Mouse (Mus musculus): ENCODE results near the gene Ctnna2. TPM values are rescaled to one million over a fixed set of nuclear protein-coding genes. Genes with fewer than 3 reads are reported as not detected.

The Ctnna2 gene
- polyA plus RNA-seq, 1 experiment from 2014 or later, result 1.2 TPM

DNA sequence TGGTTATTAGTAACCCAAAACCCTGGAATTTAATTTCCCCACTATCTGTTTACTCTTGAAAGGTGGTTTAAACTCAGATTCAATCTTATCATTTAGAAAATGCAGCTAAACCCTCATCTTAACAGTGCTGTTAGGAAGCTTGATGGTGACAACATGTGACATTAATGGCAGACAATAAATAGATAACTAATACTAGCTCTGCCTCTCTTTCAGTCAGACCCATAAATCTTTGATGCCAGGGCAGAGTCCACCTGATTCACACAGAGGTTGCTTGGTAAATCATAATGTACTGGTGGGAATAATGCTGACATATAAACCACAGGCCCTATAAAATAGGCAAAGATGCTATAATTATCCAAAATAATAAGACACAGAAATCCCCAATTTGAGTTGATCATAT is 398.6 kb downstream of the Ctnna2 start:
- no peaks in the 10 kb centered on the region for H3K36me3 ChIP-seq (ENCODE audit: control insufficient read depth, insufficient read depth)
- no peak overlapping the region for H3K9ac ChIP-seq (ENCODE audit: low read length)
- no peak overlapping the region for H3K27ac ChIP-seq (ENCODE audit: low read length)
- no peak for ATAC-seq (replicated peaks; ENCODE audit: extremely low read depth, insufficient read depth, low FRiP score)
- H3K9me3 ChIP-seq (replicated peaks; ENCODE audit: control insufficient read depth, low read length), result no peaks in the 10 kb centered on the region
- no peak overlapping the region for H3K4me3 ChIP-seq (ENCODE audit: low read length)
- no peaks in the 10 kb centered on the region for H3K4me1 ChIP-seq (ENCODE audit: control insufficient read depth, insufficient read depth, low read length)
- no peak overlapping the region for H3K4me2 ChIP-seq (ENCODE audit: low read depth, low read length)
- H3K27me3 ChIP-seq (ENCODE audit: control insufficient read depth, insufficient read depth, low read length), result no peaks in the 10 kb centered on the region

DNA sequence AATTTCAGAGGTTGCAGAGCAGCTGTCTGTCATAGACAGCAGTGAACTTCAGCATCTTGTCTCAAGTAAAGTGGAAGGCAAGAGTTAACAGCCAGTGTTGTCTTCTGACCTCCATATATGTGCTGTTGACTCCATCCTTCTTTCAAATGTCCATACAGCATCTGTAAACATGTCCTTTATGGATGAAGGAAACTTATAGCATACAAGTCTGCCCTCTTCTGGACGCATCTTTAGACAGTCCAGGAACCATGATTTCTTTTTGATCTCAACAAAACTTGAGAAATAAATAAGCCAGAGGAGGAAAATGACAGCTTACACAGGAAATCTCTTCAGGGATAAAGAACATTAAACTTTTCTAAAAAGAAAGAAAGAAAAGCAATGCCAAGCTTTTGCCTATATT is 400.9 kb downstream of the Ctnna2 start:
- Histone ChIP-seq H3K4me2 (ENCODE audit: low read depth, low read length) (no peak overlapping the region), H3K4me1 (ENCODE audit: control insufficient read depth, insufficient read depth, low read length) (no peaks in the 10 kb centered on the region), H3K27ac (ENCODE audit: low read length) (no peak overlapping the region), H3K9ac (ENCODE audit: low read length) (no peak overlapping the region), H3K4me3 (ENCODE audit: low read length) (no peak overlapping the region), H3K9me3 (replicated peaks; ENCODE audit: control insufficient read depth, low read length) (no peaks in the 10 kb centered on the region), H3K27me3 (ENCODE audit: control insufficient read depth, insufficient read depth, low read length) (no peaks in the 10 kb centered on the region), H3K36me3 (ENCODE audit: control insufficient read depth, insufficient read depth) (no peaks in the 10 kb centered on the region)
- 51% methylated on average over 1 of the region's 1 CpGs for WGBS
- no peak for ATAC-seq (replicated peaks; ENCODE audit: extremely low read depth, insufficient read depth, low FRiP score)

DNA sequence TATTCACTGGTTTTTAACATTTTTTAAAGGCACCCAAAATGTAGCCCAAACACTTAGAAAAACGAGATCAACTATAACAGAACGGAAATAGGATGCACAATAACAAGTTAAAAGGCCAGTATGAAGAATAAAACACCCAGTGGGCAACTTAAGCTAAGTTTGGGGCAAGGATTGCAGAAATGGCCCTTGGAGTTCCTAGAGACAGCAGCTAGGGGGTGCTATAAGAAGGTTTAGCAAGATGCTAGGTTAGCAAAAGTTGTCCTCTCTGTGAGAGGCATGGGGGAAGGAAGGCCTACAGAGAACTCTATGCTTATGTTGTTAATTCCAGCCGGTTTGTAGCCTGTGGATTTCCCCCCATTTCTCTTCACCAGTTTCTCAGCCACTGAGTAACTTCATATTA is 401.9 kb downstream of the Ctnna2 start:
- no peak overlapping the region for H3K27ac ChIP-seq (ENCODE audit: low read length)
- H3K4me1 ChIP-seq (ENCODE audit: control insufficient read depth, insufficient read depth, low read length), result no peaks in the 10 kb centered on the region
- no peak overlapping the region for H3K4me3 ChIP-seq (ENCODE audit: low read length)
- H3K36me3 ChIP-seq (ENCODE audit: control insufficient read depth, insufficient read depth), result no peaks in the 10 kb centered on the region
- ATAC-seq (replicated peaks; ENCODE audit: extremely low read depth, insufficient read depth, low FRiP score), result no peak
- H3K4me2 ChIP-seq (ENCODE audit: low read depth, low read length), result no peak overlapping the region
- no peaks in the 10 kb centered on the region for H3K27me3 ChIP-seq (ENCODE audit: control insufficient read depth, insufficient read depth, low read length)
- no peaks in the 10 kb centered on the region for H3K9me3 ChIP-seq (replicated peaks; ENCODE audit: control insufficient read depth, low read length)
- no peak overlapping the region for H3K9ac ChIP-seq (ENCODE audit: low read length)
- WGBS, result 35% methylated on average over 3 of the region's 3 CpGs

DNA sequence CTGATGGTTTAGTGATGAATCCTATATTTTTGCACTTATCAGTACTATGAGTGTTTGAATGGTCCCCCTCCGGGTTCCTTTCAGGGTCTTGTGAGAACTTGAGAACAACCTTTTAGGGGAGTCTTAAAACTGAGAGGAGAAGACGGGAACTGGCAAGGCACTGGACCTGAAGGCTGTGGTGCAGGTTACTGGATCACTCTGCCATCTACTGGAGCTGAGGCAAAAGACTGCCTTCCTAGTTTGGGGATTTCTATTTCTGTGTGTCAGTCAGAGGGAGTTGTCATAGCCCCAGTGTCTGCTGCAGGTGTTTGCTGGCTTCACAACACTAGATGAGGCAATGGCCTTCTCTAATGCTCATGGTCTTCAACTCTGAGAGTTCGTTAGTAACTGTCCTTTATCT is 406.9 kb downstream of the Ctnna2 start:
- H3K27ac ChIP-seq (ENCODE audit: low read length), result no peak overlapping the region
- no peak overlapping the region for H3K4me2 ChIP-seq (ENCODE audit: low read depth, low read length)
- no peaks in the 10 kb centered on the region for H3K27me3 ChIP-seq (ENCODE audit: control insufficient read depth, insufficient read depth, low read length)
- no peak overlapping the region for H3K4me3 ChIP-seq (ENCODE audit: low read length)
- H3K36me3 ChIP-seq (ENCODE audit: control insufficient read depth, insufficient read depth), result no peaks in the 10 kb centered on the region
- 33% methylated on average over 3 of the region's 3 CpGs for WGBS
- H3K9me3 ChIP-seq (replicated peaks; ENCODE audit: control insufficient read depth, low read length), result no peaks in the 10 kb centered on the region
- no peaks in the 10 kb centered on the region for H3K4me1 ChIP-seq (ENCODE audit: control insufficient read depth, insufficient read depth, low read length)
- no peak overlapping the region for H3K9ac ChIP-seq (ENCODE audit: low read length)
- ATAC-seq (replicated peaks; ENCODE audit: extremely low read depth, insufficient read depth, low FRiP score), result no peak

DNA sequence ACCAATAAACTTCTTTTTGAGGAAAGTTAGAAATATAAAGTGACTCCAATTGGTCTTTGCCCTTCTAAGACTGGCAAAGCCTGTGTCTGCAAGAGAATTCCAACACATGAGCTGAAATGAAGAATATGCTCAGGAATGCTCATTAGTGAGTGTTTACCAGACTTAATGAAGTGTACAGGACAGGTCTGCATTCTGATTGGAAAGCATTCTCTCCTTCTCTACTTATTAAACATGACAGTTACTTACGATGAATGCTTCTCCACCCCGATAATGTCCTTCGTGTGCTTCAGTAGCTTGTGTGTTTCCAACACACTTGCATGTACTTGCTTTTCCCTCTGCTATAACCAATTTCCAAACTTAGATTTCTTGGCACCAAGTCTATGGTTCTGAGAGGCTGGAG is 409.6 kb downstream of the Ctnna2 start:
- Histone ChIP-seq H3K36me3 (ENCODE audit: control insufficient read depth, insufficient read depth) (no peaks in the 10 kb centered on the region), H3K4me3 (ENCODE audit: low read length) (no peak overlapping the region), H3K9me3 (replicated peaks; ENCODE audit: control insufficient read depth, low read length) (no peaks in the 10 kb centered on the region), H3K4me1 (ENCODE audit: control insufficient read depth, insufficient read depth, low read length) (no peaks in the 10 kb centered on the region), H3K9ac (ENCODE audit: low read length) (no peak overlapping the region), H3K27ac (ENCODE audit: low read length) (no peak overlapping the region), H3K27me3 (ENCODE audit: control insufficient read depth, insufficient read depth, low read length) (no peaks in the 10 kb centered on the region), H3K4me2 (ENCODE audit: low read depth, low read length) (no peak overlapping the region)
- ATAC-seq (replicated peaks; ENCODE audit: extremely low read depth, insufficient read depth, low FRiP score), result no peak
- WGBS, result 86% methylated on average over 3 of the region's 3 CpGs

DNA sequence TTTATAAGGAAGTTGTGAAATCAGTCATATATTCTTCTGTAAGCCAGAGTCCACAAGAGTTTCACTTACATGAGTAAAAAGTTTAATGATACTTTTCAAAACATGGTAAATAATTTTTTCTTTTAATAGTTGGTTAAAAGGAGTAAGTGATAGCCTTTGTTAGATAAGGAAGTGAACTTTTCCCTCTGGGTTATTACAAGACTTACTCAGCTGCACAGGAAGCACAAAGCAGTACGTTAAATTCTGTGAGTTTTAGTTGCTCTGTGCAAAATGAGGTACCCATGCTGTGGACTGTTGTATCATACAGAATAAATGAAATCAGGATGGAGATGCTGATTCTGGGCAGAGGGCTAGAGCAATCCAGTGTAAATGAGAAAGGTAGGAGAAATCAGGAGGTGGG is 423.3 kb downstream of the Ctnna2 start:
- Histone ChIP-seq H3K27ac (ENCODE audit: low read length) (no peak overlapping the region), H3K27me3 (ENCODE audit: control insufficient read depth, insufficient read depth, low read length) (no peaks in the 10 kb centered on the region), H3K4me2 (ENCODE audit: low read depth, low read length) (no peak overlapping the region), H3K9ac (ENCODE audit: low read length) (no peak overlapping the region), H3K4me1 (ENCODE audit: control insufficient read depth, insufficient read depth, low read length) (no peaks in the 10 kb centered on the region), H3K36me3 (ENCODE audit: control insufficient read depth, insufficient read depth) (no peaks in the 10 kb centered on the region), H3K9me3 (replicated peaks; ENCODE audit: control insufficient read depth, low read length) (no peaks in the 10 kb centered on the region), H3K4me3 (ENCODE audit: low read length) (no peak overlapping the region)
- no peak for ATAC-seq (replicated peaks; ENCODE audit: extremely low read depth, insufficient read depth, low FRiP score)
- 57% methylated on average over 1 of the region's 1 CpGs for WGBS

DNA sequence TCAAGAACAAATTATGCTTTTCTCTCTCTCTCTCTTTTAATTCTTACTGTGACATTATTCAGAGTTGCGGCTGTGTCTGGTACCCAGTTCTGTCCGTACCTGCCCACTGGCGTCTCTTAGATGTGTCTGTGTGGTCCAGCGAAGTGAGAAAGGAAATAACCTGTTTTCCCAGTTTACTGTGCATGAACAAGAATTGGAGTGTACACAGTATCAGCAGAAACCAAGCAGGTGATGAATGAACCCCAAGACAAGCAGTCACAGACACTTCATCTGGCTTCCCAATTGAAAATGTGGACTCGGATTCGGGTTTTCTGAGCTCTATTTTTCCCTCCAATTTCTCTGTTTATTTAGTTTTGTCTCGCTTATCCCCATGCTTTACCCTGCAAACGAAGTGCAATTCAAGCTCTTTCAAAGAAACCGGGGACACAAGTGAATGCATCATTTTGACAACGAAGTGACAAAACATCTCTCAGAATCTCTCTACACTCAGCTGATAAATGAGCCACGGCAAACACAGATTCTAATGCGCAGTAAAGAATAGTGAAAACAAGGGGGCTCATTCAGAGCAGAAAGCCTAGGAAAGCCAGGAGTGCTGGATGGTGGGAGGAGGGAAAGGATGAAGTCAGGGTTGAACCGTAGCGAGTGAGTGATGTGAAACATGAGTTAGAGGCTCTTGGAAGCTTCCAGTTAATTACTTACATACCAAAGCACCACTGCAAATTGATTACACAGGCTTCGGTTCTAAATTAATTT is 442.3 kb downstream of the Ctnna2 start:
- Histone ChIP-seq H3K4me3 (ENCODE audit: low read length) (no peak overlapping the region), H3K36me3 (ENCODE audit: control insufficient read depth, insufficient read depth) (no peaks in the 10 kb centered on the region), H3K27me3 (ENCODE audit: control insufficient read depth, insufficient read depth, low read length) (no peaks in the 10 kb centered on the region), H3K9ac (ENCODE audit: low read length) (no peak overlapping the region), H3K27ac (ENCODE audit: low read length) (no peak overlapping the region), H3K4me1 (ENCODE audit: control insufficient read depth, insufficient read depth, low read length) (no peaks in the 10 kb centered on the region), H3K4me2 (ENCODE audit: low read depth, low read length) (no peak overlapping the region), H3K9me3 (replicated peaks; ENCODE audit: control insufficient read depth, low read length) (peaks cover 1% of the 10 kb centered on the region; the same call in 1 of the 2 replicates)
- WGBS, result 55% methylated on average over 15 of the region's 15 CpGs
- no peak for ATAC-seq (replicated peaks; ENCODE audit: extremely low read depth, insufficient read depth, low FRiP score)

DNA sequence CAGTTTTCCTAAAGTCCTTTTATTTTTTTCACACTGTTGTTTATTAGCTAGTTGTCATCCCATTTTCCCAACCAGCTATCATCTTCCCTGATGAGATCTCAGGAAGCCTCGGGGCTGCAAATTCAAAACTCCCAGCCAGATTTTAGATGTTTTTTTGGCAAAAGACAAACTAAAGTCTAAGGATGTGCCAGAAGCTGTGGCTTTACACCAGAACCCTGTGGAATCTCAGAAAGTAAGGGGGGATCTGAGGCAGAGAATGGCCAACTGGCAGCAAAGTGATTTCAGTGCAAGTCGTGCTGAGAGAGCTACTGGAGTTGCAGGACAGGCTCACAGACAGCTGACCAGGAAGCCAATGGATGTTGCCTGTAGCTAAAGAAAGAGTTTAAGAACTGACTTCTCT is 451.9 kb downstream of the Ctnna2 start:
- H3K36me3 ChIP-seq (ENCODE audit: control insufficient read depth, insufficient read depth), result no peaks in the 10 kb centered on the region

DNA sequence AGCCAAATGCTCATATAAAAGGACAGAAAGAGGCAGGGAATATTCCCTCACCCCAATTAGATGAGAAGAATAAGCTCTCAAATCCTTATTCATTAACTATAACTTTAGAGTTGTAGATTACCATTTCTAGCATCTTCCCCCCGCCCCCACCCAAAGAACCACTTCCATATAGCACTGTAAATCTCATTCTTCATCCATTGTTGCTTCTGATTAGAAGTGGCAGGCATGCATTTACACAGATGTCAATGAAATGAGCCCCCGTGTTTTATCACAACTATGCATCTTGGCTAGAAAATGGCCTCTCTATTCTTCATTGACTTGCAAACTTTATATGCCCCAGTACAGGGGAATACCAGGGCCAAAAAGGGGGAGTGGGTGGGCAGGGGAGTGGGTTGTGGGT is 457.7 kb downstream of the Ctnna2 start:
- Histone ChIP-seq H3K27ac (ENCODE audit: low read length) (no peak overlapping the region), H3K27me3 (ENCODE audit: control insufficient read depth, insufficient read depth, low read length) (no peaks in the 10 kb centered on the region), H3K9me3 (replicated peaks; ENCODE audit: control insufficient read depth, low read length) (no peaks in the 10 kb centered on the region), H3K4me3 (ENCODE audit: low read length) (no peak overlapping the region), H3K9ac (ENCODE audit: low read length) (no peak overlapping the region), H3K36me3 (ENCODE audit: control insufficient read depth, insufficient read depth) (no peaks in the 10 kb centered on the region), H3K4me1 (ENCODE audit: control insufficient read depth, insufficient read depth, low read length) (no peaks in the 10 kb centered on the region), H3K4me2 (ENCODE audit: low read depth, low read length) (no peak overlapping the region)
- WGBS, result 70% methylated on average over 2 of the region's 2 CpGs
- ATAC-seq (replicated peaks; ENCODE audit: extremely low read depth, insufficient read depth, low FRiP score), result no peak

More for the DNA sequence above, 451.9 kb downstream of the Ctnna2 start:
- no peak for ATAC-seq (replicated peaks; ENCODE audit: extremely low read depth, insufficient read depth, low FRiP score)
- Histone ChIP-seq H3K4me2 (ENCODE audit: low read depth, low read length) (no peak overlapping the region), H3K27me3 (ENCODE audit: control insufficient read depth, insufficient read depth, low read length) (no peaks in the 10 kb centered on the region), H3K4me3 (ENCODE audit: low read length) (no peak overlapping the region), H3K9ac (ENCODE audit: low read length) (no peak overlapping the region), H3K27ac (ENCODE audit: low read length) (no peak overlapping the region), H3K4me1 (ENCODE audit: control insufficient read depth, insufficient read depth, low read length) (no peaks in the 10 kb centered on the region), H3K9me3 (replicated peaks; ENCODE audit: control insufficient read depth, low read length) (peaks cover 2% of the 10 kb centered on the region; the same call in 1 of the 2 replicates)
- WGBS, result 62% methylated on average over 2 of the region's 2 CpGs

Measured in heart, embryonic 16.5 days (tissue).